Mouse (Mus musculus) left cerebral cortex, adult 18-20 months (tissue): ENCODE measurements around the gene Hlx. TPM values are rescaled to one million over a fixed set of nuclear protein-coding genes. Genes with fewer than 3 reads are reported as not detected.

Experiments
- DNase-seq, 2 experiments: peaks; one replicate each; pipeline ENCODE4 v3.0.0; 2021 to 2022; ENCODE audit warnings: low spot score in 2 of 2, mixed read lengths in 1 of 2
- total RNA-seq, 2 experiments: library from RNA; stranded (reverse); gene quantifications; 2 replicates each; pipeline ENCODE4 v1.2.3; 2021

Gene Hlx
- total RNA-seq, 2 experiments from 2014 or later: 0.37 to 1.2 TPM

DNA sequence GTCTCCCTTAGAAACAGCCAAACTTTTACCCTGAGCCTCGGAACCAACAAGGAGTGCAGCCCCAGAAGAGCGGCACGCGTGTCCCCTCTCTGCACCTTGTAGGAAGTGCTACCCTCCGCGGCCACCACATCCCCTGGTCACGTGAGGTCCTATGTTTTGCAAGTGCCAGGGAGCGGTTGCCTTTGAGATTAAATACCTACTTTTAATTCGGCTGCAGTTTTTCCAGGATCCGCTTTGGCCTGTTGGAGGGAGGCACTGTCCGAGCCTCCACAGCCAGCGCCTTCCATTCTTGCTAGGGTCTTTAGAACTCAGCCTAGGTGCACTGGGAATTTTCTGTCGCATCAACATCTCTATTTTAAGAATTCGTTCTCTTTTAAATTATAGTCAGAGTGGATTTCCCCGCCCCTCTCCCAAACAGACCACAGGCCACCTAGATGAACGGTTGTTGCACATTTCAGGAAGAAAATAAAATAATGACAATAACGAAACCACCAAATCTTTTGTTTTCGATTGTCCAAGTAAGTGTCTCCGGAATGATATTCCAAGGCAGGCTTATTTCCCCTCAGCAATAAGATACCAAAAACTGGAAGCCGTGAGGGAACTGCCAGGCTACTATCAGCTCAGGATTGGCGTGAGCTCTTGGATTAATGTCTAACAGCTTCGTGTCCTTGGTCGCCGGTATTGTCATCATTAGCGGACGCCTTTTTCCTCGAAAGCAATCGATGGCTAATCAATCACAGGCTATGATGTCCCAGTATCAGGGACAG lies 1.1 kb upstream of the Hlx start:
- no peak for DNase-seq

DNA sequence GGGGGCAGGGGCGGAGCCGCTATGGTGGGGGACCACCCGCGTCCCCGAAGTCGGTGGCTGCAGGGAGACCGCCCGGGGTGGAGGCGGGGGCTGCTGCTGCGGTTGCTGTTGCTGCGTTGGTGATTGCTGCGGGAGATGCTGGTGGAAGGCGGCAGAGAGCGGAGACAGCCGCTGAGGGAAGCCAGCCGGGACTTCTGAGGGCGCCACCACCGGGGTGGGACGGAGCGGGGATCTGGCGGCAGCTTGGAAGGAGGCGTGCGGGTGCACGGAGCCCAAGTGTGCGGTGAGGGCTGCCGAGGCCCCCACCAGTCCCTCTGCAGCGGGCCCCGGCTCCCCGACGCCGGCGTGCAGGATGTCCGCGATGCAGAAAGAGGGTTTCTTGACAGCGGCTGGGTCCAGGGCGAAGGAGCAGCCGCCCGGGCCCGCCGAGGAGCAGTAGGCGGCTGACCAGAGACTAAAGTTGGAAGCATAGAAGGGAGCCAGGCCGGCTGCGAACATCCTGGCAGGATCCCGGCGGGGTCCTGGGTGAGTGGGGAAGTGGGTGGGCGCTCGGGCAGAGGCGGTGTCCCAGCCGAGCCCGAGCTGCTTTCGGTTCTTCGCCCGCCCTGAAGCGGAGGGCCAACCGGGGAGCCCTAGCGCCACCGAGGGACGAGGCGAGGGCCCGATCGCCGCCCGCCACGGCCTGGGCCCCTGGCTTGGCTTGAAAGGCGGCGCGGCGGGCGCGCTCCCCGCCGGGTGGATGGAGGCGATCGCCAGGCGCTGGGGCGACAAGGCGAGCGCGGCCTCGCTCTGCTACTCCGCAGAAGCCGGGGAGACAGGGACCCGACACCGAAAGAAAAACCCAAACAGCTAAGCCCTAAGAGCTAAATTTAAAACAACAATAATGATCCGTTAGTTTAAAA lies 524 bp downstream of the Hlx start:
- DNase-seq: no peak

DNA sequence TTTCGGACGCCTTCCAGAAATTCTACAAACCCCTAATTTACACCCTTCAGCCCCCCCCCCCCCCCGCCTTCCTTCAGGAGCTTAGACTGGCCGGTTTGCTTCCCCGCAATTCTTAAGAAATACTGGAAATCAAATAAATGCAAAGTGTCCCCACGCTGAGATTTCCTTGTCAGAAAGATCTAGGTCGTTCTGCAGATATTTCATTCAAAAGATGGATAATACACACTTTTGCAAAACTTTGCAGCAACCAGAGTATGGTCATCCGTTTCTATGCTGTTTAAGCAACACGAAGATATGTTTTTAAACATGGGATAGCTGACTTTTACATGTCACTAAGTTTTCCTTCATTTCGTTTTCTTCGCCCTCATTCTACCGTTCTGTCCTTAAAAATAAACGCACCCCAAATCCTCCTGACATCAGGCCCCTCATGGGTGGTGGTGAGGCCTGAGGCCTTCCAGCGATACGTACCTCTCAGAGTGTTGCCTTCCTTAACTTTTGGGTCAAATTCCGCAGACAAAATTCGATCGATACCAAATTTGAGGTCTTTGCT lies 1.3 kb downstream of the Hlx start:
- no peak for DNase-seq

DNA sequence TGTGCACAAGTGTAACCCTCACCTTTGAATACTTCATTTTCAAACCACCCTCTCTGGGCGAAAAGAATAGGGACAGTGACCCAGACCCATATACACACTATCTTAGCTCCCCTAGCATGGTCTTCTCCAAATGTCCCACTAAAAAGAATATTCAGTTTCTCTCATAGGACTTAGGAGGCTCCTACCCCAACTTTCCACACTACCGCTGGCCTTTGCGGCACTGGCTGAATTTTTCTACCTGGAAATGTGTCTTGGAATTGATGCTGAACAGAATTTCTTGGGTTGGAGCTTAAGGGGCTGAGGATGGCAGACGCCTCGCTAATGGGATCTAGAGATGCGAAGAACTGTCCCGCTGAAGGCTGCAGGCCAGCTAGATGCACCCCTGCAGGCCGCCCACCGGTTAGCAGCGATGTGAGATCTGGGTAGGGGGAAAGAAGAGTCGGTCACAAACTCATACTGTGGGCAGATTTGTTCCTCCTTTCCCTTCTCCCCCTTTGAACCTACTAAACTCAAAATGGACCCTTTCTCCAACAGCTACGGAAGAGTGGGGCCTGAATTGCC lies 1.9 kb downstream of the Hlx start:
- DNase-seq: no peak

DNA sequence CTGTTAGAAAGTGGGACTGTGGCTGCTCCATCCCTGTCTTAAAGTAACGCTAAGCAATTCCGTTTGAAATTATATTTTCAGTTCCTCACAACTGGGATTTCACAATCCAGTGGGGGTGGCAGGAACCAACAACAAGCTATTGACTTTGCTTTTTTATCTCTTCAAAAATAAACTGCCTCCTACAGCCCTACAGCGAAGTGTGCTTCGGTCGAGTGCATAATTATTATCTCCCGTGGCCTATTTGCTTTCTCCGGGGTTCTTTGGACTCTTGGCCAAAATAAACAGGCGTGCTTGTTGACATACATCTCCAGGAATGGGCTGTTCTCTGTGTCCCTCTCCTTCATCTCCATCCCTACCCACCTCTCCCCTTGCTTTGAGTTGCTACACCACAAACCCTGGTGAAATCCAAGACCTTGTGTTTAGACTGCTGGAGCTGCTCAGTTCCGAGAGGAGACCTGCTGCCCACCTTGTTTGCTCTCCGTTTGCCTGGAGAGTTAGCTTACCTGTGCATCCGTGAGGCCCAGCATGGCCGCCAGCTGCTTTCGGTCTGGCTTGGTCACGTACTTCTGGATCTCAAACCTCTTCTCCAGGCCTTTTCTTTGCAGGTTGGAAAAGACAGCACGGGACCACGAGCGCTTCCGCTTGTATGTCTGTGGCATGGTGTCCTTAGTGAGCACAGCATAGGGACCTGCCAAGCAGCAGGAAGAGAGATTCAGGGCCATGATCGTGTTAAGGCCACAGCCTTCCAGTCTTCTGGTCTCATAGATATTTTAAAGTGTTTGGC lies 2.9 kb downstream of the Hlx start:
- DNase-seq: no peak

DNA sequence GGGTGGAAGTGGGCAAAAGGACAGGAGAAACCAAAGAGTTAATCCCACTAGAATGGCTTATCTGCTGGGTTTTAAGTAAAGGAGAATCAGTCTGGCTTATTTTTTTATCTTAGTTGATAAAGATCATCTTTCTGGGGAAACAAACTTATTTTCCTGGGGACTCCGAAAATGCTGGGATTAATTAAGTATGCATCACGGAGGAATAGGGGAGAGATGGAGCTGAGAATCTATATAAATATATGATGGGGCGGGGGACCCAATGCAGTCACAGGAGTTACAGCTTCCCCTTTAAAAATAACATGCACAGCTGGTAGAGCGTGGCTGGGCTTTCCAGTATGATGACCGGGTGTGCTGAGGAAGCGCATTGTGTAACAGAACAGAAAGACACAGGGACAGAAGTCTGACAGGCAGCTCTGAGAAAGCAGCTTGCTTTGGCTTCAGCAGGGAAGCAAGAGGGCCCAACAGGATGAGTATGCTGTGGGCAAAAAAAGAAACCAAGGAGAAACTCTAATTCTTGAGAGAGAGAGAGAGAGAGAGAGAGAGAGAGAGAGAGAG lies 3.8 kb downstream of the Hlx start:
- DNase-seq: no peak

DNA sequence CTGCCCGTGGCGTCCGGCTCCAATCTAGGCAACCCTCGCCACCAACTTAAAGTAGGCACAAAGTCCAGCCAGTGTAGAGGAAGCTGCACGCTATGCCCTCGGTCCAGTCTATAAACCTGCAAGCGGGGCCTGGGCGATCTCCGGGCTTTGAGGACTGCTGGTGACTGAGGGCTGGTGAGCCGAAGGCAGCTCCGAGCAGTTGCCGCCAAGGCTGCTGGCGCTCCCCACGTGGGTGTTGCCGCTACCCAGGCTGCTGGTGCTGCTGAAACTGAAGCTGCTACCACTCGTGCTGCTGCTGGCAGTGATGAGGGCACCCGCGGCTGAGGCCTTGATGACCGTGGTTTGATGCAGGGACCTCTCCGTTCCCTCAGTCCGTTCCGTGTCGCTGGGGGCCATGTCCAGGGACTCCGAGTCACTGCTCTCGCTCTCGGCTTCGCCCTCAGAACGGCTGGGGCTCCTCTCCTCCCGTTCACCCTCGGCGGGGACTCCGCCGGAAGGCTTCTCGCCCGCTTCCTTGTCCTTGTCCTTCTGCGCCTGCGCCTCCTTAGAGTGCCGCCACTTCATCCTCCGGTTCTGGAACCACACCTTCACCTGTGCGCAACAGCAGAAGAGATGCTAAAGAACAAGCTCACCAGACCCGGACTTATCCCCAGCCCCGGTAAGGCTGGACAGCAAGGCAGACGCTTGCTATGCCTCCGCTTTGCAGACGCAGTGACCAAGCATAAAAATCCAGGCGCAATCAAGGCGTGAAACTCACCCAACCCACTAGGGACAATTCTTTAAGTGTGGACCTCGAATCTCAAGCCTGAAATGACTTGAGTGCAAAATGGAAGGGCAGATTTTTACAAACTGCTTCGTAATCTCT lies 4.8 kb downstream of the Hlx start:
- DNase-seq: peak in 1 of 2 experiments; percentile 50

DNA sequence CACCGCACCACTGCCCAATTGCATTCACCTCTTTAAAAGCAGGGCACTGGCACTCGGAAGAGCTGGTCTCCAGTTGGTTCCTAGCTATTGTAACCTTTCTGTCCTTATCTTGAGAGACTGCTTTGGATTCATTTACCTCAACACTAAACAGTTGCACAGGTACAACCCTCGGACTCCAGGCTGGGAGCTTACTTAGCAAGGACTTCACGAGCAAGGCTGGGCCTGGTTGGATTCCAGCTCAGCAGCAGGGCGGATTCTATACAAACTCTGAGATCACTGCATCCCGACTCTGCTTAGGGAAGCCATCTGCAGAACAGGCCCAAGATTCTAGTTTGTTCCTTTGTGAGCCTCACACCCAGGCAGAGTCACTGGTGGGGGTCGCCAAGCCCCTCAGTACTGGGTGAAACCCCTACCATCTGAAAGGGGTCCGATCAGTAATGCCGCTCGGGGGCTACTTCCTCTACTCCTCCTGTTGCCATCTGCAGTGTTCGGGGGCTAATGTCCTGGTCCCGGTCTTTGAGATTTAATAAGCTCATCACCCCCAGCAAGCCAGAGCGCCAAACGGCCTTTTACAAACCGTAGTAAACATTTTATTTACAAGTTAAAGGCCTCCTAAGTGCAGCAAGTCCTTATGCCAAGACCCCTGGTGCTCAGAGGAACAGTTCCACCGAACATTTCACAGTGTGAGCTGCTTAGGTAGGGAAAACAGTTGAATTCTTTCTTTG lies 5.7 kb downstream of the Hlx start:
- DNase-seq: no peak

DNA sequence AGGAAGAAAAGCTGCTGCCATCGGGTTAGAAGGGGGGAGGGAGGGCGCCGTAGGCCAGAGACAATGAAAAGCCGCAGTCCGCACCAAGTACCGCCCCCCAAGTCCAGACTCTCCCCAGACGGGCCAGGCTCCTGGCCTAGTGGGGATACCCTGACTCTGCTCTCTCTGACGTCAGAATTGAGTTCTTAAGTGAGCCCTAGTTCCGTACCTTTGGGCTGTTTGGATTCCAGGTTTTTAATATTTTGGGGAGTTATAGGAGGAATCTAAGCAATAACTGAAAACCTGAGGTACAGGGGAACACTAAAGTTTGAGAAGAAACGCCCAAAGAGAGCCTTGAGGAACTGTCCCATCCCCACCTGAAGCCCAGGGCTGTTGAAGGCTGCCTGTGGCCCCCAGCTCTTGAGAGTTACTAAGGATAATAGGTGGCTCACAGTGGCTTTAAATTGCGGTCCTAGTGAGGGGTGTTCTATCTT lies 7.1 kb downstream of the Hlx start:
- DNase-seq: no peak

DNA sequence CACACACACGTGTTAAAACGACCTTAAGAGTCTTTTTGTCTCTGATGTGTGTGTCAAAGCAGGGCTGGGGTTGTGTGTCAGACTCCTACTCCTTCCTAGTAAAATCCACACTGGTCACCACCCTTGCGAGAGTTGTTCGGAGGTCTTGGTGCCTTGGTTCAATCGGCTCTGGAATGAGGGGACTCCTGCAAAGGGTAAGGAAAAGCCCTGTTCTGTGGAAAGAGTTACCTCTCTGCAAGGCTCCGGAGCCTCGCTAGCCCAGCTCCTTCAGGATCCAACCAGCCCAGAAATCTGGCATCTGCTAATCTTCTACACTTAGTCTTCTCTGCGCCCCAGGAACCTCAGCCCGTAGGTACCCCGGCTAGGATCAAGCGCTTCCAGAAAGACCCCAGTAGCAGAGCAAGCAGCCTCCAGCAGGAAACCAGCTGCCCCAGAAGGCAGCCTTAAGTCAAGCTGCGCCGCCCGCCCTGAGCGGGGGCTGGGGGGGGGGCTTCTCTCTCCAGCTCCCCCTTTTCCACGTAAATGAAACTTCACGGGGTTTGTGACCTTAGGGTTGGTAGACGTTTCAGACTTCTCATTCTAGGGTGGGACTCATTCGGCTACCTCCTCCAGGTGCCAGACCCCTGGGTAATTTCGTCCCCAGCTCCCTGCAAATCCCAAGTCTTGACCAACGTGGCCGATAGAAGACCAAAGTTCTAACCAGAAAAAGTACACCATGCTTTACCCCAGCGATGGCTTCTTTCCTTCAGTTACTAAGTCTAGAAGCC lies 7.7 kb downstream of the Hlx start:
- no peak for DNase-seq

DNA sequence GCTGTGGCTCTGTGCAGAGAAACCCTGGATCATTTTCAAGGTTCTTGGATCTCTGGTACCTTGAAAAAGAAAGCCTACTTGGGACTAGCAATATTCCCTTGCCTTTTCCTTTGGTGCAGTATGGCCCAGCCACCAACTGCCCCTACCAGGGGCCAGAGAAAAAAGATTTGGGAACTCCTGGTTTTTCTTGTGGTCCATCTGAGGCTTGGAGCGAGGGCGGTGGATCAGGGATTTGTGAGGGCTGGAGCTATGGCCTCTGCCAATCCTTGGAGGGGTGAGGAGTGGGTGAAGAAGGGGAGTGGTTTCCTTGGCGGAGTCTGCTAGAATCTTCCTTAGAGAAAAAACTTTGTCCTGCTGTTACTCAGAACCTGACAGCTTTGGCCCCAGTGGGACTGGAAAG lies 8.5 kb downstream of the Hlx start:
- no peak for DNase-seq

DNA sequence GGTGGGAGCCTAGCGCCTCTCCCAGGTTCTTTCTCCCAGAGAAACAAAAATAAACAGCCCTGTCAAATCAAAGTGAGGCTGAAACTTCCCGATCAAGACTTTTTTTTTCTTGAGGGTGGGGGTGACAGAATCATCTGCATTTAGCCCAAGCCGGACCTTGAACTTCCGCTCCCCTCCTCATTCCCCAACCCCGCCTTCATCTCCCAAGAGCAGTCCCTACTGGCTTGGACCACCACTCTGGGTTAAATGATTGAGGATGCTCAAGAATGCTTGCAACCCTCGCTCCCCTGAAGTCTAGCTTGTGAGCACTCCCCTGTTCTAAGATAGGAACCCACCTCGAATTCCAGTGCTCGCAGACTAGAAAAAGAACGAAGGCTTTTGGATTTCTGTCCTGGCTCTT lies 11.3 kb downstream of the Hlx start:
- no peak for DNase-seq

DNA sequence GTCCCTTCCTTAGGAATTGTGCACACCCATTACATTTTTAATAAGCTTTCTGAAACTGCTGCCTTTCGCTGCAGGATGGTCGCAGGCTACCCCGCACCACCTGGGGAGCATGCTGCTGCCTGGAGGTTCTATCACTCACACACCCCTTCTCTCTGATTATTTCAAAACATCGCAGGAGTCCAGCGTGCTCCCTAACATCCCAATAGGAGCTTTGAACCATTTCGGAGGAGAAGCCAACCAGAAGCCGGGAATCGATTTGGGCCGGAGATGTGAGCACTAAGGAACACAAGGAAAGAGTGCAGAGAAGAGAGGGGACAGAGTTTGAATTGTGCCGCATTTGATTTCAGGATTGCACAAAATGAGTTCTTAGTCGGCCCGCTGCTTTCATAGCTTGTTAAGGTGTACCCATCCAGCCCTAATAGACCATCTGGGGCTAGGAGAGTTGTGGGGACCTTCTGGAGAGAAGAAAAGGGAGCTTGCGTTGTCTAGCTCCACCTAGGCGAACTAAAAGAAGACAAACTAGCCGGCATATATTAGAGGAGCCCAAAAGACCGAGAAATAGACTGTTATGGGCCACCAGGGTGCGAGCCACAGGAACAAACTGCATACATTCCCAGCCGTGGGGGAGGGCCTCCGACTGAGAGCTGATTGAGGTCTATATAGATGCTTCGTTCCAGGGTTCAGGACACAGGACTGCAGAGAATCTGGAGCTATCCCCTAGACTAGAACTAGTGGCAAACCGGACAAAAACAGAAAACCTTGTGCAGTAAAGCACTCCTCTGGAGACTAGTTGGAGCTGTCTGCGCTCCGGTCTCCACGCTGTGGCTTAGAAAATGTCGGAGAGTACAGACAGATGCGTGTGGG lies 12.0 kb downstream of the Hlx start:
- DNase-seq: no peak

DNA sequence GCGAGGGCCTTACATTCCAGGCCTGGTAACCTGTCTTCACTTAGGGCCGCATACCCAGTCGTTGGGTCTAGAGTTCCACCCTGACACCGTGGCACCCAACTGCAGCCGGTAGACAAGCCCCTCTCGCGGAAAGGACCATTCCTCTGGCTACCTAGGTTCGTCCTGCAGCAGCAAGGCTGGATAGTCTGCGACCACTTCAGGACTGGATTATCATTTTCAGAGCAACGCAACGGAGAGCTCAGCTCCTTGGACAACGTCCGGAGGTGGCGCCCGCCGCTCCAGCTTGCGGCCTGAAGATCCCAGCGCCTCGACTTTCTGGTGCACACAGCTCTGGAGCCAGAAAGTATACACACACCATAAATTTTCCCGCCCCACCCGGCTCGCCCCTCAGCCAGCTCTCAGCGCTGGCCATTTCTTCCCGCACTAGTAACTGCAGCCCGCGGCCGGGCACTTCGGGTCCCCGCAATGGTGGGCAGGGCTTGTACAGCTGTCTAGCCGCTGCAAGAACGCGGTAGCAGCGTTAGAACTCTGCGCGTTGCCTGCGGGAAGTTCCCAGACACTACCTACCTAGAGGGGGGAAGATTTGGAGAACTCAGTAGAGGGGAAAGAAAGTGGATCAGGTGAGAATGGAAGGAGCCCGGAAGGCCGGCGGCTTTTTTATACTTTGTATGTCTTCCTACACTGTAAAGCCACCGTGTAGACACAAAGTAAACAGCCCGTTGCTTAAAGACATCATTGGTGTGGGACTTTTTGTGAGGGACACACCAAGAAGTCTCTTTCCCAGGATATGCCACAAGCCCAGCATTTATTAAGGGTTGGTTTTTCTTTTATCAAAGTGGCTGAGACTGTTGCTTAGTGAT lies 13.9 kb downstream of the Hlx start:
- DNase-seq: no peak

DNA sequence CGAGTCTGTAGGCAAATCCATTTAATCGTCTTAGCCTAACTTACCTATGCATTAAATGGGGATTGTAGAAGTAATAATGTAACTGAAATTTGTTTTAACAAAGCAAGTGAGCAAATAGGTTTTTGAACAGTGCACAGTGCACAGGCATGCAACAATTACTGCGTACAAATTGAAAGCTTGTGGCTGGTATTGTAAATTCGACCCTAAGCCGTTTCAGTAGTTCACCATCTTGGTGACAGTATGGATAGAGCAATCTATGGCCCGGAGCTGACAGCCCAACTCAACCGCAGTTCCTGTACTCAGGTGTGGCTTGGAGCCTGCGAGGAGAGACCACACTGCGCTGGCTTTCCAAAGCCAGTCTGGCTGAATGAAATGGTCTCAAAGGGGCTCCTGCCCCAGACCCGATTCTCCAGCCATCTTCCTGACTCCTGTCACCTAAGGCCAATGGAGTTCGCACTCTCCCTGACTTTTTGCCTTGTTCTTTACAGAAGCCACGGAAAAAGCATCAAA lies 14.7 kb downstream of the Hlx start:
- no peak for DNase-seq

DNA sequence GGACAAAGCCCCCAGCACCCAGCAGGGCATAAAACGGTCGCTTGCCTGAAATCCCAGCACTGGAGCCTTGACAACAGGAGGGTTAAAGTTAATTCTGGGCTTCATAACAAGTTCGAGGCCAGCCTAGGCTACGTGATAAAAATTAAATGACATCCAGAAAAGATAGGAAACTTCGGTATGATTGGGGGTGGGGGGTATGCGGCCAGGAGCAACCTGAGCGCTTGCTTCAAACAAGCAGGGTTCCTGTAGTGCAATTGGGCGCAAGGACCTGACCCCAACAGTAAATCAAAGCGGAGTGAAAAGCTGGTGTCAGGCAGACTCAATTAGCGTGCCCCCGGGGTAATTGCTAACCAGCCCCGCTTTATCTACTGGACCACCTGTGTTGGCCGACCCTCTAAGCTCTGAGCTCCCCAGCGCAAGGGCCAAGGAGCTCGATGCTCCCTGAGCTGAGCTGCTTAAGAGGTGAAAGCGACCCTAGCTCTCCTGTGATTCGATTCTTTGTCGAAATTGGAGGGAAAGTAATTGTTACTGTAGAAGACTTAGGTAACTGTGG lies 15.3 kb downstream of the Hlx start:
- DNase-seq: no peak
